Mouse (Mus musculus): Measurements from ENCODE around the gene Cd69.

Gene Cd69

GRCm38 (mm10) chr6:129275220-129275619, at the start of gene Cd69:
TSS of gene Cd69 (minus strand) at chr6:129275436.
- no peak for DNase-seq (ENCODE audit: low read depth, low spot score)

GRCm38 (mm10) chr6:129319331-129319730, 44.1 kb upstream of the Cd69 start:
- no peak for DNase-seq (ENCODE audit: low read depth, low spot score)

- DNase-seq (ENCODE audit: low read depth, low spot score), result no peak
Measured at GRCm38 (mm10) chr6:129318395-129318794, 43.2 kb upstream of the Cd69 start.

- DNase-seq (ENCODE audit: low read depth, low spot score), result no peak
Measured at GRCm38 (mm10) chr6:129316463-129316862, 41.2 kb upstream of the Cd69 start.

GRCm38 (mm10) chr6:129315698-129316097, 40.5 kb upstream of the Cd69 start:
- no peak for DNase-seq (ENCODE audit: low read depth, low spot score)

- DNase-seq (ENCODE audit: low read depth, low spot score), result no peak
Measured at GRCm38 (mm10) chr6:129314655-129315168, 39.5 kb upstream of the Cd69 start.

- DNase-seq (ENCODE audit: low read depth, low spot score), result no peak
Measured at GRCm38 (mm10) chr6:129312499-129312898, 37.3 kb upstream of the Cd69 start.

GRCm38 (mm10) chr6:129304180-129304579, 28.9 kb upstream of the Cd69 start:
- DNase-seq (ENCODE audit: low read depth, low spot score), result no peak

- no peak for DNase-seq (ENCODE audit: low read depth, low spot score)
Measured at GRCm38 (mm10) chr6:129288708-129289107, 13.5 kb upstream of the Cd69 start.

- DNase-seq (ENCODE audit: low read depth, low spot score), result no peak
Measured at GRCm38 (mm10) chr6:129284384-129285104, 9.3 kb upstream of the Cd69 start.

GRCm38 (mm10) chr6:129283271-129283670, 8.0 kb upstream of the Cd69 start:
- no peak for DNase-seq (ENCODE audit: low read depth, low spot score)

- no peak for DNase-seq (ENCODE audit: low read depth, low spot score)
Measured at GRCm38 (mm10) chr6:129276483-129276882, 1.2 kb upstream of the Cd69 start.

- DNase-seq (ENCODE audit: low read depth, low spot score), result no peak
Measured at GRCm38 (mm10) chr6:129275624-129276203, 478 bp upstream of the Cd69 start.

- DNase-seq (ENCODE audit: low read depth, low spot score), result no peak
Measured at GRCm38 (mm10) chr6:129274476-129274875, 760 bp downstream of the Cd69 start.

- no peak for DNase-seq (ENCODE audit: low read depth, low spot score)
Measured at GRCm38 (mm10) chr6:129273662-129274061, 1.6 kb downstream of the Cd69 start.

GRCm38 (mm10) chr6:129266438-129267022, 8.7 kb downstream of the Cd69 start:
- DNase-seq (ENCODE audit: low read depth, low spot score), result no peak

- no peak for DNase-seq (ENCODE audit: low read depth, low spot score)
Measured at GRCm38 (mm10) chr6:129265821-129266220, 9.4 kb downstream of the Cd69 start.

GRCm38 (mm10) chr6:129260940-129261339, 14.3 kb downstream of the Cd69 start:
- no peak for DNase-seq (ENCODE audit: low read depth, low spot score)

- DNase-seq (ENCODE audit: low read depth, low spot score), result peak; percentile 36
Measured at GRCm38 (mm10) chr6:129260034-129260433, 15.2 kb downstream of the Cd69 start.

GRCm38 (mm10) chr6:129256018-129256417, 19.2 kb downstream of the Cd69 start:
- peak; percentile 73 for DNase-seq (ENCODE audit: low read depth, low spot score)

- peak; percentile 73 for DNase-seq (ENCODE audit: low read depth, low spot score)
Measured at GRCm38 (mm10) chr6:129254949-129255602, 20.2 kb downstream of the Cd69 start.

- DNase-seq (ENCODE audit: low read depth, low spot score), result no peak
Measured at GRCm38 (mm10) chr6:129254314-129254713, 20.9 kb downstream of the Cd69 start.

All from ZHBTc4 (cell line).